Mouse (Mus musculus) brain, embryonic 14.5 days (tissue): ENCODE measurements at regions not wholly inside any gene's neighbourhood (a gene's known extent, or its start where the extent isn't known, plus 50 kb on each side); places are given as distances from the start of the nearest gene placed in this dataset.

Source experiments
- DNase-seq: peaks from one replicate; pipeline ENCODE4 v3.0.0-alpha.2; 2011; ENCODE audit warnings: low read depth
- CTCF ChIP-seq: fragments of 200-500 bp; IDR thresholded peaks from 2 replicates; pipeline ENCODE4 v1.5.1; 2012; ENCODE audit warnings: inconsistent platforms, mild to moderate bottlenecking, moderate library complexity, borderline replicate concordance; ENCODE audit not compliant: insufficient read depth, insufficient read length; ENCODE audit errors: extremely low read depth
- POLR2A ChIP-seq: fragments of 200-500 bp; IDR thresholded peaks from 2 replicates; pipeline ENCODE4 v1.6.1; 2012; ENCODE audit warnings: mild to moderate bottlenecking, inconsistent platforms, borderline replicate concordance; ENCODE audit not compliant: poor library complexity, insufficient read depth, insufficient read length, severe bottlenecking; ENCODE audit errors: extremely low read depth

GRCm38 (mm10) chr7:111373380-111374173 is 290.7 kb upstream of the Eif4g2 start:
- TF ChIP-seq CTCF (no peak), POLR2A (no peak)
- DNase-seq, result no peak

DNA sequence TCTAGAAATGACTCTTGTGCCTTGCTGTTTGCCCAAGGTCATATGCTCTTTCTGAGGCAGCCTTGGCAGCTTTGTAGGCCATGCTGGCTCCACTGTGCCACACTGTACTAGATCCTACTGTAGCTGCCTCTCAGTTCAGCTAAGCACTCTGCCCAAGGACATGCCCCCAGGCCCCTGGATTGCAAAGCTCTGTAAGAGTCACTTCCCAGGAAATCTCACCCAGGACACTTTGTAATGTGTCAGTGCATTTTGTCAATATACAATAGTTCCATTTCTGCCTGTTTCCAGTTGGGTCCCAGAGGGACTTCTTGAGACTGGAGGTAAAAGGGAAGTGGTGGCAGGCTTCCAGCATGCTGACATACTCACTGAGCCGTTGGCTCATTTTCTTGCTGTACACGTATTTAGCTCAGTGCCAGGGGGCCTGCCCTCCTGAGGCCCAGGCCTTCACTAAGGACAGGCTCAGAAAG is 287.6 kb upstream of the Eif4g2 start:
- TF ChIP-seq POLR2A (no peak), CTCF (no peak)
- DNase-seq, result peak; percentile 89

GRCm38 (mm10) chr7:111368296-111369004 is 285.6 kb upstream of the Eif4g2 start:
- no peak for DNase-seq
- TF ChIP-seq POLR2A (no peak), CTCF (no peak)

GRCm38 (mm10) chr7:111366951-111367653 is 284.3 kb upstream of the Eif4g2 start:
- TF ChIP-seq POLR2A (no peak), CTCF (no peak)
- DNase-seq, result no peak

GRCm38 (mm10) chr7:111365384-111365783 is 282.6 kb upstream of the Eif4g2 start:
- TF ChIP-seq POLR2A, result no peak
- no peak for TF ChIP-seq CTCF
- DNase-seq, result peak; percentile 12

DNA sequence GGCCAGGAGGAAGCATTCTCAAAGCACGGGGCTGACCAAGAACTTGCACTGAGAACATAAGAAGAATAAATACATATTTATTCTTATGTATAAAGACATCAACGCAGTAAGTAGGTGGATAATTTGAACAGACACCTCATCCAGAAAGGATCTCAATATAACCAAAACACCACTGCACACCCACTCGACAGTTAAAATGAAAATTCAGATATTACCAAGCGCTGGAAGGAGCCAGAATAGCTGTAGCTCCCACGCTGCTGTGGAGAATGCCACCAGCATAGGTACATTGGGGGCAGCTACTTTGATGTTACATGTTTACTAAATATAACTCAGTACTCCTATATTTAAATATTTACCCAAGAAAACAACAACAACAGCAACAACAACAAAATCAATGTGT is 280.4 kb upstream of the Eif4g2 start:
- DNase-seq, result no peak

DNA sequence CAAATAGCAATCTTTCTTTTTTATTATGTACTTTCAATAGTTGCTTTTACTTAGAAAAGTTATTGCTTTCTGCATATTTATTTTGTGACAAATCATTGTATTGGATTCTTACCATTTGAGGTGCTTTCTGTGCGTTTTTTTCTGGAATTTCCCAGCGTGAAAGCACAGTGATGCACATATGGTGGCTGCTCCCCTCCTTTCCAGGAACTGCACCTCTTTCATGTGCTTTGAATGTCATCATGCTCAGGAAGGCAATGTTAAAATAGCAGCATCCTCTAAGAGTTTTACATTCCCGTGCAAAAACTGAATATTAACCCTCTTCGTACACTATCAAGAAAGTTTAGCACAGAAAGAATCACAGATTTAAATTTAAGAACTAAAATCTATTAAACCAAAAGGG is 279.8 kb upstream of the Eif4g2 start:
- TF ChIP-seq POLR2A, result no peak
- TF ChIP-seq CTCF, result no peak
- no peak for DNase-seq

More for the DNA sequence above, 280.4 kb upstream of the Eif4g2 start:
- TF ChIP-seq POLR2A, result no peak
- TF ChIP-seq CTCF, result no peak

GRCm38 (mm10) chr7:111355088-111355656 is 272.3 kb upstream of the Eif4g2 start:
- no peak for TF ChIP-seq CTCF
- no peak for TF ChIP-seq POLR2A
- DNase-seq, result no peak

- peak; percentile 4 for DNase-seq
- TF ChIP-seq POLR2A, result no peak
- TF ChIP-seq CTCF, result no peak
These were observed 271.2 kb upstream of the Eif4g2 start for GRCm38 (mm10) chr7:111354066-111354465.

- DNase-seq, result no peak
- TF ChIP-seq POLR2A (no peak), CTCF (no peak)
These were observed 269.3 kb upstream of the Eif4g2 start for GRCm38 (mm10) chr7:111352176-111352575.

GRCm38 (mm10) chr7:111345117-111345516 is 262.3 kb upstream of the Eif4g2 start:
- TF ChIP-seq CTCF (0 out of 2 replicates have a peak, but pooled peaks have one; percentile 11), POLR2A (no peak)
- peak; percentile 30 for DNase-seq
